Mouse (Mus musculus) thymus, adult 2 months (tissue): ENCODE results near the gene Efhd1. TPM values are rescaled to one million over a fixed set of nuclear protein-coding genes. Genes with fewer than 3 reads are reported as not detected.

Source experiments
- DNase-seq: peaks from one replicate; pipeline ENCODE4 v3.0.0; 2021
- H3K27ac ChIP-seq: fragments of 200-500 bp; 2 replicates; pipeline ENCODE4 v1.5.1; 2012; ENCODE audit warnings: low read length, control low read depth; ENCODE audit not compliant: control insufficient read depth, insufficient read depth
- H3K27me3 ChIP-seq: fragments of 200-500 bp; 2 replicates; pipeline ENCODE4 v1.6.1; 2012; ENCODE audit warnings: mild to moderate bottlenecking, low read length, moderate library complexity, mixed read lengths; ENCODE audit not compliant: control insufficient read depth, insufficient read depth
- H3K36me3 ChIP-seq: fragments of 200-500 bp; 2 replicates; pipeline ENCODE4 v1.6.1; 2012; ENCODE audit warnings: mild to moderate bottlenecking, low read length, moderate library complexity; ENCODE audit not compliant: control insufficient read depth, insufficient read depth
- H3K4me1 ChIP-seq: fragments of 200-500 bp; replicated peaks from 2 replicates; pipeline ENCODE4 v1.6.1; 2012; ENCODE audit warnings: low read length; ENCODE audit not compliant: control insufficient read depth, insufficient read depth
- H3K4me3 ChIP-seq: fragments of 200-500 bp; 2 replicates; pipeline ENCODE4 v1.5.1; 2012; ENCODE audit warnings: mild to moderate bottlenecking, low read length, control low read depth, moderate library complexity; ENCODE audit not compliant: control insufficient read depth, insufficient read depth
- CTCF ChIP-seq: fragments of 200-500 bp; IDR thresholded peaks from 2 replicates; pipeline ENCODE4 v1.5.1; 2012; ENCODE audit warnings: mild to moderate bottlenecking, control low read depth, low read length, moderate library complexity, borderline replicate concordance; ENCODE audit not compliant: control insufficient read depth, poor library complexity, insufficient read depth; ENCODE audit errors: extremely low read depth
- POLR2A ChIP-seq: fragments of 200-500 bp; IDR thresholded peaks from 2 replicates; pipeline ENCODE4 v1.6.1; 2012; ENCODE audit warnings: mild to moderate bottlenecking, low read length, control low read depth, moderate library complexity; ENCODE audit not compliant: control insufficient read depth, poor library complexity, insufficient read depth; ENCODE audit errors: extremely low read depth
- WGBS: fragments of 180-500 bp; shearing (Covaris S2); methylation state at CpG from one replicate; pipeline ENCODE4 v1.1.7; 2018; 5-methylcytosine and 5-hydroxymethylcytosine counted together
- polyA plus RNA-seq: library from polyadenylated mRNA; depleted of rRNA; stranded (reverse); fragments of >200 nt; gene quantifications from 2 replicates; pipeline ENCODE4 v1.2.3, GENCODE M21; 2012

The Efhd1 gene
- polyA plus RNA-seq, 1 experiment, result 2.5 TPM

DNA sequence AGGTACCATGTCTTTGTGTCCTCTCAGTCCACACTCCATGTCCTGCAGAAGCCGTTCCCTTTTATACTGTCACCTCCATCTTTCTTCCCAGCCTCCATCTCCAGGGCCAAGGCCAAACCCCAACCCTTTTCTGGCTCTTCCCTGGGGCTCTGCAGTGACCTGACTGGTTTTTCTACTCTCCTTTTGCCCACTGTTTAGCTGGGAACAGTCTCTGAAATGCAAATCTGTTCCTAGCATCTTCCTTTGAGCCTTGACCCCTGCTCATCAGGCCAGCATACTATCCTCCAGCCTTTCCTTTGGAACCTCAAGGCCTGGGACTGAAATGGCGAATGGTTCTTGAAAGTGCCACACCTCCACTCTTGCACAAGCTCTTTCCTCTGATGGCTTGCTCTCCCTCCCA lies 49.0 kb downstream of the Efhd1 start:
- TF ChIP-seq CTCF (no peak), POLR2A (no peak)
- H3K36me3 ChIP-seq, result no peaks in the 10 kb centered on the region
- H3K27ac ChIP-seq, result no peak overlapping the region
- no peak for DNase-seq
- no peaks in the 10 kb centered on the region for H3K4me1 ChIP-seq
- WGBS, result 91% methylated on average over 2 of the region's 2 CpGs
- H3K27me3 ChIP-seq, result no peaks in the 10 kb centered on the region
- no peak overlapping the region for H3K4me3 ChIP-seq

DNA sequence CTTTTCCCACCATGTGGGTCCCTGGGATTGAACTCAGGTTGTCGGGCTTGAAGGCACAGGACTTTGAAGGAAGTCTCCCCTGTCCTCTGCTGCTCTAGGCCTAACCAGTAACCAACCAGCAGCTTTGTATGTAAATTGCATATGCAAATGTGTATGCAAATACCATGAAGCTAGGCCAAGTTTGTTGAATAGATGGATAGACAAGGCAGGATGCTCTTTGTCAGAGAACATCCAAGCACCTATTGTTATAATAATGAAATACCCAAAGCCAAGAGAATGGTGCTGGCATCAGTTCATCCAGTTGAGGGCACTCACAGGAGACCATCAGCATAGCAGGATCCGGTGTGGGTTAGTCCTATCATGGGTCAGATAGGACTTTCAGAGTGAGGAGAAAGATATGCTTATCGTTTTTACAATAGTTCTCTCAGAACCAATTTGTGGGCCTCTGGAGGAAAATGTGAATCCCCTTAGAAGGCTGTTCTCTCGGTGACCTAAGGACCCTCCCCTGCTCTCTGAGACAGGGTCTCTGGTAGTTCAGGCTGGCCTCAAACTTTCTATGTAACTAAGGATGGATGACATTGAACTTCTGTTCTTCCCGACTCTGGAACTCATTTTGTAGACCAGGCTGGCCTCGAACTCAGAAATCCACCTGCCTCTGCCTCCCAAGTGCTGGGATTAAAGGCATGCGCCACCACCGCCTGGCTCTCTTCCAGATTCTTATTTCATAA lies 49.8 kb downstream of the Efhd1 start:
- WGBS, result 93% methylated on average over 8 of the region's 8 CpGs
- DNase-seq, result no peak
- TF ChIP-seq POLR2A (no peak), CTCF (no peak)
- Histone ChIP-seq H3K36me3 (no peaks in the 10 kb centered on the region), H3K4me1 (no peaks in the 10 kb centered on the region), H3K27me3 (no peaks in the 10 kb centered on the region), H3K4me3 (no peak overlapping the region), H3K27ac (no peak overlapping the region)

GRCm38 (mm10) chr1:87315431-87315830 lies 51.3 kb downstream of the Efhd1 start:
- DNase-seq, result no peak
- Histone ChIP-seq H3K4me1 (no peaks in the 10 kb centered on the region), H3K36me3 (no peaks in the 10 kb centered on the region), H3K27me3 (no peaks in the 10 kb centered on the region), H3K4me3 (no peak overlapping the region), H3K27ac (no peak overlapping the region)
- no peak for TF ChIP-seq POLR2A
- 98% methylated on average over 2 of the region's 2 CpGs for WGBS

GRCm38 (mm10) chr1:87315894-87316293 lies 51.7 kb downstream of the Efhd1 start:
- H3K27ac ChIP-seq, result no peak overlapping the region
- H3K4me3 ChIP-seq, result no peak overlapping the region
- no peaks in the 10 kb centered on the region for H3K36me3 ChIP-seq
- no peak for DNase-seq
- no peaks in the 10 kb centered on the region for H3K27me3 ChIP-seq
- TF ChIP-seq CTCF, result no peak
- TF ChIP-seq POLR2A, result no peak
- WGBS, result 58% methylated on average over 2 of the region's 2 CpGs
- no peaks in the 10 kb centered on the region for H3K4me1 ChIP-seq

DNA sequence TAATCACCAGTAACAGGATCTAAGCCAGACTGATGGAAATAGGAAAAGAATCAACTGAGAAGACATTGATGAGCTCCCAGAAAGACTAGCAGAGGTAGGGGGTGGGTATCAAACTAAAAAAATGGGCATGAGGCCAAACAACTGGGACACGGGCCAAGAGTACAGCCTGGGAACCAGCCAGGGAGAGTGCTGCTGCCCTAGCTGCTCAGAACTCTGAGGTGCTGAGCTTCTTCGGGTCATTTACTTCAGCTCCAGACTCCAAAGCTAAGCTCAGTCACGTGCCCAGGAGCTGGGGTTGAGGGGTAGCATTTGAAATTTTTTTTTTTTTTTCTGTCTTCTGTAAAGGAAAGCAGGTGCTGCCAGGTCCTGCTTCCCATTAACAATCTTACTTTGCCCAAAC lies 52.5 kb downstream of the Efhd1 start:
- 62% methylated on average over 3 of the region's 3 CpGs for WGBS
- no peak for DNase-seq

GRCm38 (mm10) chr1:87321071-87321470 lies 56.9 kb downstream of the Efhd1 start:
- DNase-seq, result no peak
- TF ChIP-seq CTCF, result no peak
- WGBS, result 13% methylated on average over 1 of the region's 1 CpGs

More for the DNA sequence above, 52.5 kb downstream of the Efhd1 start:
- Histone ChIP-seq H3K27ac (no peak overlapping the region), H3K4me3 (no peak overlapping the region), H3K27me3 (no peaks in the 10 kb centered on the region), H3K36me3 (no peaks in the 10 kb centered on the region), H3K4me1 (no peaks in the 10 kb centered on the region)
- TF ChIP-seq CTCF (no peak), POLR2A (no peak)

DNA sequence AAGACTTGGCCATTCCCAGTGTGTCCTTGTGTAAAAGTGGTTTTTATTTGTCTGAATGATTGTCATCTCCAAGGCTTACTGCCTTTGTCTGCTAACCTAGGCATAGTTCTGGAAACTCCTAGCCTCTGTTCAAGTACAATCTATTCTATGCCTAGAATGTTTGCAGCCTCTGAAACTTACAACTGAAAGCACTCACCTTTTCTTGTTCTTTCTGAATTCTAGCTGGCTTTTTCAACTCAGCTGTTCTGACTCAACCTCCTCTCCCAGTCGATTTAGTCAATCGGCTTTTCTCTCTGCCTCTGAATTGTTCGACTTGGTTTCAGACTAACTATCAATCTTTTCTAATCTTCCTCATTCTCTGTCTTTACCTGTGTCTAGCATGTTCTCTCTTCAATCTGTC lies 58.6 kb downstream of the Efhd1 start:
- Histone ChIP-seq H3K27ac (no peak overlapping the region), H3K36me3 (no peaks in the 10 kb centered on the region), H3K4me3 (no peak overlapping the region), H3K27me3 (no peaks in the 10 kb centered on the region), H3K4me1 (no peaks in the 10 kb centered on the region)
- WGBS, result 98% methylated on average over 3 of the region's 3 CpGs
- TF ChIP-seq POLR2A (no peak), CTCF (no peak)
- DNase-seq, result no peak

More at GRCm38 (mm10) chr1:87321071-87321470, 56.9 kb downstream of the Efhd1 start:
- H3K36me3 ChIP-seq, result no peaks in the 10 kb centered on the region
- H3K27ac ChIP-seq, result no peak overlapping the region
- H3K4me3 ChIP-seq, result no peak overlapping the region
- no peaks in the 10 kb centered on the region for H3K27me3 ChIP-seq
- H3K4me1 ChIP-seq, result no peaks in the 10 kb centered on the region
